ENCODE assay signal across 1 mouse cellular context in the genomic region with DNA sequence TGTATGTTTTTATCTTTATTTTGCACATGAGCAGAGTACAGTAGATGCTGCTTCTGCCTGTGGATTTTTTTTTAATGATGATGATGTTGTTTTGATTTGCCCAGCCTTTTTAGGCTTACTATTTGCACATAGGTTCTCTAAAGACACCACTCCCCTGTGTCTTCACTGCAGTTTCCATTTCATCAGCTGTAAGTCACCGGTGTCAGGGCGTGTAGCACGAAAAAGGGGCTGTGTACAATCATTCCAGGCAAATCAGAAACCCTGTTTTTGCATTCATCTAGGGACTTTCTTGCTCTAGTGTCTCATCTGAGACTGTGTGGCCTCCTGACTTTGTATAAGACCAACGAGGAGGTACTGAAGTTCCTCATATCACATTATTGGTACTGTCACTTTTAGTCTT.
TF ChIP-seq lines count a peak whose summit lies in the region.

No protein-coding gene starts in this region.

TF ChIP-seq in CH12.LX, 34 proteins besides CTCF, POLR2A, EP300 and RAD21 (continued from another document):
- no peak for TF ChIP-seq CHD2 (IDR thresholded peaks at IDR 0.05; ENCODE audit: low read length)
- TF ChIP-seq CHD1 (IDR thresholded peaks at IDR 0.05; ENCODE audit: low read depth, low read length) = no peak
- TF ChIP-seq RCOR1 (conservative IDR thresholded peaks at IDR 0.05; ENCODE audit: low read depth, low read length) = no peak
- no peak for TF ChIP-seq JUN (IDR thresholded peaks at IDR 0.05; ENCODE audit: insufficient read depth, low read depth, low read length)
- TF ChIP-seq ZKSCAN1 (IDR thresholded peaks at IDR 0.05; ENCODE audit: borderline replicate concordance, low read depth, low read length) = no peak
- peak; percentile 64 for TF ChIP-seq ETS1 (conservative IDR thresholded peaks at IDR 0.05; ENCODE audit: low read depth, low read length)
- peak; percentile 17; the same call in 1 of the 2 replicates for TF ChIP-seq ZNF384 (IDR thresholded peaks at IDR 0.05; ENCODE audit: low read depth, low read length)
- TF ChIP-seq ELF1 (IDR thresholded peaks at IDR 0.05; ENCODE audit: low read depth, low read length) = no peak
- TF ChIP-seq PAX5 (IDR thresholded peaks at IDR 0.05; ENCODE audit: low read length) = no peak
- no peak for TF ChIP-seq SMC3 (IDR thresholded peaks at IDR 0.05; ENCODE audit: low read depth, low read length)
- TF ChIP-seq JUND (conservative IDR thresholded peaks at IDR 0.05; ENCODE audit: low read depth, low read length) = 0 out of 2 replicates have a peak, but pooled peaks have one; percentile 43
- peak; percentile 27; the same call in 1 of the 2 replicates for TF ChIP-seq TCF12 (IDR thresholded peaks at IDR 0.05; ENCODE audit: low read depth, low read length)
- TF ChIP-seq NRF1 (IDR thresholded peaks at IDR 0.05; ENCODE audit: low read depth, low read length) = no peak
